Mouse (Mus musculus) hindbrain, embryonic 16.5 days (tissue): ENCODE measurements around the gene BC051142. TPM values are rescaled to one million over a fixed set of nuclear protein-coding genes. Genes with fewer than 3 reads are reported as not detected.

ENCODE experiments used
- ATAC-seq: fragments of 200-750 bp; cut with Nextera tagmentation; 2 replicates; pipeline ENCODE4 v1.8.0; 2017; ENCODE audit warnings: moderate TSS enrichment, moderate library complexity
- H3K27ac ChIP-seq: fragments of 300-500 bp; sonication (generic); 2 replicates; pipeline ENCODE4 v1.5.1; 2014; ENCODE audit warnings: low read depth, mild to moderate bottlenecking, control low read depth, low read length, moderate library complexity
- H3K27me3 ChIP-seq: fragments of 300-500 bp; sonication (generic); replicated peaks from 2 replicates; pipeline ENCODE4 v1.6.1; 2014; ENCODE audit warnings: low read length; ENCODE audit not compliant: control insufficient read depth, insufficient read depth
- H3K36me3 ChIP-seq: fragments of 300-500 bp; sonication (generic); 2 replicates; pipeline ENCODE4 v1.6.1; 2014; ENCODE audit warnings: mild to moderate bottlenecking, low read length, moderate library complexity, mixed read lengths; ENCODE audit not compliant: control insufficient read depth, insufficient read depth
- H3K4me1 ChIP-seq: fragments of 300-500 bp; sonication (generic); 2 replicates; pipeline ENCODE4 v1.6.1; 2014; ENCODE audit warnings: low read depth, low read length; ENCODE audit not compliant: control insufficient read depth, insufficient read depth
- H3K4me2 ChIP-seq: fragments of 300-500 bp; sonication (generic); 2 replicates; pipeline ENCODE4 v1.6.1; 2014; ENCODE audit warnings: mild to moderate bottlenecking, low read length, control low read depth, moderate library complexity
- H3K4me3 ChIP-seq: fragments of 300-500 bp; sonication (generic); 2 replicates; pipeline ENCODE4 v1.5.1; 2014; ENCODE audit warnings: mild to moderate bottlenecking, low read length, control low read depth, moderate library complexity
- H3K9ac ChIP-seq: fragments of 300-500 bp; sonication (generic); 2 replicates; pipeline ENCODE4 v1.6.1; 2014; ENCODE audit warnings: low read depth, mild to moderate bottlenecking, control low read depth, low read length, moderate library complexity
- H3K9me3 ChIP-seq: fragments of 300-500 bp; sonication (generic); 2 replicates; pipeline ENCODE4 v1.6.1; 2014; ENCODE audit warnings: mild to moderate bottlenecking, low read length, moderate library complexity; ENCODE audit not compliant: control insufficient read depth
- WGBS: fragments of 180-500 bp; shearing (Covaris S2); extraction: QIAGEN DNeasy Blood & Tissue Kit; methylation state at CpG from one replicate; pipeline ENCODE4 v1.1.7; 2014; 5-methylcytosine and 5-hydroxymethylcytosine counted together
- polyA plus RNA-seq: library from polyadenylated mRNA; unstranded; fragments of >200 nt; fragmentation: Nextera tagmentation; extraction: Ambion mirVana; gene quantifications from 2 replicates; pipeline ENCODE4 v1.2.1, GENCODE M21; 2015

BC051142 gene
- 3.7 and 4.5 TPM in 2 replicates for polyA plus RNA-seq

GRCm38 (mm10) chr17:34398711-34399393 lies at the start of gene BC051142:
TSS of gene BC051142 (plus strand) at chr17:34398820.
- Histone ChIP-seq H3K4me1 (peaks cover 3% of the 10 kb centered on the region; the same call in 1 of the 2 replicates), H3K27me3 (no peaks in the 10 kb centered on the region), H3K36me3 (no peaks in the 10 kb centered on the region), H3K4me2 (peak within 1 kb of the TSS; percentile 77), H3K27ac (peak within 1 kb of the TSS; percentile 99), H3K9ac (peak within 1 kb of the TSS; percentile 86), H3K4me3 (peak within 1 kb of the TSS; percentile 66), H3K9me3 (no peaks in the 10 kb centered on the region)
- 11% methylated on average over 34 of the region's 34 CpGs for WGBS
- peak; percentile 98 for ATAC-seq

- Histone ChIP-seq H3K4me2 (no peak overlapping the region), H3K27me3 (no peaks in the 10 kb centered on the region), H3K4me1 (no peaks in the 10 kb centered on the region), H3K9ac (no peak overlapping the region), H3K9me3 (no peaks in the 10 kb centered on the region), H3K4me3 (no peak overlapping the region), H3K27ac (no peak overlapping the region), H3K36me3 (no peaks in the 10 kb centered on the region)
- ATAC-seq = no peak
- 5% methylated on average over 4 of the region's 4 CpGs for WGBS
Observed at GRCm38 (mm10) chr17:34349429-34349828, 49.2 kb upstream of the BC051142 start.

- Histone ChIP-seq H3K4me2 (no peak within 1 kb of the TSS), H3K36me3 (no peaks in the 10 kb centered on the region), H3K27me3 (no peaks in the 10 kb centered on the region), H3K4me1 (no peaks in the 10 kb centered on the region), H3K9me3 (no peaks in the 10 kb centered on the region), H3K4me3 (no peak within 1 kb of the TSS), H3K9ac (no peak within 1 kb of the TSS), H3K27ac (no peak within 1 kb of the TSS)
- 90% methylated on average over 5 of the region's 5 CpGs for WGBS
- ATAC-seq = no peak
Observed at GRCm38 (mm10) chr17:34354539-34354938, 44.1 kb upstream of the BC051142 start, which contains the start of gene Btnl2. TSS of gene Btnl2 (plus strand) at chr17:34354822.

- Histone ChIP-seq H3K9me3 (no peaks in the 10 kb centered on the region), H3K27ac (no peak overlapping the region), H3K4me1 (no peaks in the 10 kb centered on the region), H3K4me3 (no peak overlapping the region), H3K27me3 (no peaks in the 10 kb centered on the region), H3K9ac (no peak overlapping the region), H3K36me3 (no peaks in the 10 kb centered on the region), H3K4me2 (no peak overlapping the region)
- 94% methylated on average over 1 of the region's 1 CpGs for WGBS
- no peak for ATAC-seq
Observed at GRCm38 (mm10) chr17:34354940-34355339, 43.7 kb upstream of the BC051142 start.

- 84% methylated on average over 15 of the region's 15 CpGs for WGBS
- no peaks in the 10 kb centered on the region for H3K4me1 ChIP-seq
- no peak overlapping the region for H3K4me2 ChIP-seq
- H3K36me3 ChIP-seq = no peaks in the 10 kb centered on the region
- H3K9ac ChIP-seq = no peak overlapping the region
- no peaks in the 10 kb centered on the region for H3K27me3 ChIP-seq
- no peak overlapping the region for H3K27ac ChIP-seq
- no peak overlapping the region for H3K4me3 ChIP-seq
- no peak for ATAC-seq
- H3K9me3 ChIP-seq = no peaks in the 10 kb centered on the region
Observed at GRCm38 (mm10) chr17:34362954-34363546, 35.6 kb upstream of the BC051142 start.

- WGBS = 81% methylated on average over 3 of the region's 3 CpGs
- no peak overlapping the region for H3K27ac ChIP-seq
- no peak overlapping the region for H3K4me3 ChIP-seq
- no peaks in the 10 kb centered on the region for H3K36me3 ChIP-seq
- no peak for ATAC-seq
- no peak overlapping the region for H3K4me2 ChIP-seq
- H3K9me3 ChIP-seq = no peaks in the 10 kb centered on the region
- H3K27me3 ChIP-seq = no peaks in the 10 kb centered on the region
- H3K9ac ChIP-seq = no peak overlapping the region
- no peaks in the 10 kb centered on the region for H3K4me1 ChIP-seq
Observed at GRCm38 (mm10) chr17:34363676-34364310, 34.8 kb upstream of the BC051142 start.

- H3K36me3 ChIP-seq = no peaks in the 10 kb centered on the region
- no peaks in the 10 kb centered on the region for H3K9me3 ChIP-seq
- no peak overlapping the region for H3K9ac ChIP-seq
- no peak overlapping the region for H3K4me3 ChIP-seq
- no peaks in the 10 kb centered on the region for H3K27me3 ChIP-seq
- H3K4me1 ChIP-seq = no peaks in the 10 kb centered on the region
- H3K4me2 ChIP-seq = no peak overlapping the region
- ATAC-seq = no peak
- H3K27ac ChIP-seq = no peak overlapping the region
- WGBS = 71% methylated on average over 10 of the region's 10 CpGs
Observed at GRCm38 (mm10) chr17:34365031-34365430, 33.6 kb upstream of the BC051142 start.

GRCm38 (mm10) chr17:34370563-34370962 lies 28.1 kb upstream of the BC051142 start:
- H3K4me2 ChIP-seq = no peak overlapping the region
- no peaks in the 10 kb centered on the region for H3K27me3 ChIP-seq
- H3K27ac ChIP-seq = no peak overlapping the region
- no peaks in the 10 kb centered on the region for H3K36me3 ChIP-seq
- 85% methylated on average over 4 of the region's 4 CpGs for WGBS
- no peak overlapping the region for H3K9ac ChIP-seq
- no peak overlapping the region for H3K4me3 ChIP-seq
- no peaks in the 10 kb centered on the region for H3K9me3 ChIP-seq
- H3K4me1 ChIP-seq = no peaks in the 10 kb centered on the region
- no peak for ATAC-seq

GRCm38 (mm10) chr17:34373055-34373709 lies 25.4 kb upstream of the BC051142 start:
- no peak overlapping the region for H3K27ac ChIP-seq
- H3K4me3 ChIP-seq = no peak overlapping the region
- H3K9ac ChIP-seq = no peak overlapping the region
- ATAC-seq = no peak
- WGBS = 83% methylated on average over 6 of the region's 6 CpGs
- H3K27me3 ChIP-seq = no peaks in the 10 kb centered on the region
- no peak overlapping the region for H3K4me2 ChIP-seq
- no peaks in the 10 kb centered on the region for H3K36me3 ChIP-seq
- H3K4me1 ChIP-seq = no peaks in the 10 kb centered on the region
- no peaks in the 10 kb centered on the region for H3K9me3 ChIP-seq
